Mouse (Mus musculus) heart, adult 2 months (tissue): ENCODE results near the gene Dcst2. TPM values are rescaled to one million over a fixed set of nuclear protein-coding genes. Genes with fewer than 3 reads are reported as not detected.

Experiments
- DNase-seq, 2 experiments: peaks; one replicate each; pipeline ENCODE4 v3.0.0; 2021
- H3K27ac ChIP-seq: fragments of 200-600 bp; 2 replicates; pipeline ENCODE4 v1.8.1; 2022
- H3K27me3 ChIP-seq: fragments of 200-500 bp; 2 replicates; pipeline ENCODE4 v1.6.1; 2012; ENCODE audit warnings: mild to moderate bottlenecking, low read length, inconsistent platforms, mixed read lengths; ENCODE audit not compliant: control insufficient read depth, insufficient read depth
- H3K36me3 ChIP-seq: fragments of 200-500 bp; 2 replicates; pipeline ENCODE4 v1.6.1; 2012; ENCODE audit warnings: low read length, inconsistent platforms; ENCODE audit not compliant: control insufficient read depth, insufficient read depth
- H3K4me1 ChIP-seq: fragments of 200-500 bp; 2 replicates; pipeline ENCODE4 v1.6.1; 2011; ENCODE audit warnings: low read length; ENCODE audit not compliant: control insufficient read depth, insufficient read depth
- H3K4me3 ChIP-seq: fragments of 200-600 bp; 2 replicates; pipeline ENCODE4 v1.8.1; 2022
- H3K79me2 ChIP-seq: fragments of 200-500 bp; replicated peaks from 2 replicates; pipeline ENCODE4 v1.6.1; 2012; ENCODE audit warnings: mild to moderate bottlenecking, inconsistent platforms, low read length, moderate library complexity, mixed read lengths; ENCODE audit not compliant: control insufficient read depth, insufficient read depth
- H3K9ac ChIP-seq: fragments of 200-500 bp; 2 replicates; pipeline ENCODE4 v1.6.1; 2012; ENCODE audit warnings: low read depth, mild to moderate bottlenecking, control low read depth, inconsistent platforms, low read length, mixed read lengths
- CTCF ChIP-seq: fragments of 200-600 bp; IDR thresholded peaks from 2 replicates; pipeline ENCODE4 v1.8.1; 2022; ENCODE audit warnings: antibody characterized with exemption, mild to moderate bottlenecking, moderate library complexity
- EP300 ChIP-seq: fragments of 200-500 bp; IDR thresholded peaks from 2 replicates; pipeline ENCODE4 v1.6.1; 2011; ENCODE audit warnings: low read depth, low read length, control low read depth; ENCODE audit not compliant: insufficient read depth
- POLR2A ChIP-seq: fragments of 200-500 bp; IDR thresholded peaks from 2 replicates; pipeline ENCODE4 v1.6.1; 2011; ENCODE audit warnings: mild to moderate bottlenecking, low read depth, low read length, control low read depth; ENCODE audit not compliant: insufficient read depth
- WGBS: fragments of 180-500 bp; shearing (Covaris S2); methylation state at CpG from one replicate; pipeline ENCODE4 v1.1.7; 2018; 5-methylcytosine and 5-hydroxymethylcytosine counted together
- intact Hi-C: fragments of 180-260 bp; cut with DNase I; formaldehyde crosslinking; loops from one replicate; pipeline ENCODE4 v1.15.1; 2025
- polyA plus RNA-seq: library from polyadenylated mRNA; depleted of rRNA; stranded (reverse); fragments of >200 nt; gene quantifications from 2 replicates; pipeline ENCODE4 v1.2.3, GENCODE M21; 2012
- total RNA-seq, 2 experiments: library from RNA; stranded (reverse); gene quantifications; 2 replicates each; pipeline ENCODE4 v1.2.3; 2021

The Dcst2 gene
- total and polyA plus RNA-seq, 3 experiments = 0.35 TPM; not detected in 2

DNA sequence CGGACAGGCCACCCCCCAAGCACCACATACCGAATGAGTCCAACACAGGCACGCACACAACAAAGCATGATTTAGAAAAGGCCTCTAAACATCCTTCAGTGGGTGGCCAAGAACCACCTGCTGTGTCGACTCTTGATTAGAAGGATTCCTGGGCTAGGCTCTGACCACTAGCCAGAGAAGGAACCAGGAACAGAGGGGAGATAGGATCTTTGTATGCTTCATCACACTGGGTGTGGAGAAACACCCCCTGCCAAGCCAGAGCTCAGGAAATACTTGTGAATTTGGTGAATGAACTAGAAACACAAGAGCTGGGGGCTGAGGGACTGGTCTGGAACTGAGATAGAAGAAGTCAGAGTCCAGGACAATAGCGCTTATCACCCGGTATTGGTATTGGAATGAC is 25.2 kb upstream of the Dcst2 start:
- Histone ChIP-seq H3K27ac (no peak overlapping the region), H3K9ac (no peak overlapping the region), H3K79me2 (no peaks in the 10 kb centered on the region), H3K36me3 (no peaks in the 10 kb centered on the region), H3K27me3 (no peaks in the 10 kb centered on the region), H3K4me3 (no peak overlapping the region), H3K4me1 (peaks cover 2% of the 10 kb centered on the region; the same call in 1 of the 2 replicates)
- TF ChIP-seq CTCF (no peak), POLR2A (no peak), EP300 (no peak)
- intact Hi-C loops = no loop called here
- no peak for DNase-seq
- WGBS = 57% methylated on average over 6 of the region's 6 CpGs

- no peak for DNase-seq
- Histone ChIP-seq H3K36me3 (no peaks in the 10 kb centered on the region), H3K4me1 (peaks cover 2% of the 10 kb centered on the region; the same call in 1 of the 2 replicates), H3K27me3 (no peaks in the 10 kb centered on the region), H3K9ac (peak overlapping the region; percentile 85), H3K4me3 (peak overlapping the region; percentile 71), H3K27ac (no peak overlapping the region; the same call in 1 of the 2 replicates), H3K79me2 (no peaks in the 10 kb centered on the region)
- WGBS = 4% methylated on average over 21 of the region's 21 CpGs
- intact Hi-C loops = no loop called here
- TF ChIP-seq EP300 = no peak
These were observed 24.6 kb upstream of the Dcst2 start for GRCm38 (mm10) chr3:89337062-89337720.

GRCm38 (mm10) chr3:89337721-89338578 is 23.8 kb upstream of the Dcst2 start, which contains the start of gene Efna4:
TSS of gene Efna4 (minus strand) at chr3:89338028.
- intact Hi-C loops = loop anchor here (2.0 kb wide), 1 partner anchor 21 kb away; no protein-coding TSS in a partner anchor
- Histone ChIP-seq H3K27ac (no peak within 1 kb of the TSS; the same call in 1 of the 2 replicates), H3K79me2 (no peaks in the 10 kb centered on the region), H3K4me3 (peak within 1 kb of the TSS; percentile 71), H3K4me1 (peaks cover 2% of the 10 kb centered on the region; the same call in 1 of the 2 replicates), H3K27me3 (no peaks in the 10 kb centered on the region), H3K9ac (peak within 1 kb of the TSS; percentile 85), H3K36me3 (no peaks in the 10 kb centered on the region)
- peak; percentile 52 to 60 for DNase-seq
- WGBS = 3% methylated on average over 44 of the region's 44 CpGs
- TF ChIP-seq POLR2A = no peak
- no peak for TF ChIP-seq CTCF
- TF ChIP-seq EP300 = no peak

GRCm38 (mm10) chr3:89339416-89339815 is 22.4 kb upstream of the Dcst2 start:
- TF ChIP-seq EP300 (0 out of 2 replicates have a peak, but pooled peaks have one; percentile 11), POLR2A (no peak), CTCF (peak; percentile 91)
- intact Hi-C loops = loop anchor here (2.0 kb wide), 1 partner anchor 23 kb away; no protein-coding TSS in a partner anchor
- 37% methylated on average over 8 of the region's 8 CpGs for whole genome bisulfite sequencing
- H3K4me3 ChIP-seq = no peak overlapping the region
- no peaks in the 10 kb centered on the region for H3K27me3 ChIP-seq
- H3K9ac ChIP-seq = no peak overlapping the region
- H3K36me3 ChIP-seq = no peaks in the 10 kb centered on the region
- no peaks in the 10 kb centered on the region for H3K79me2 ChIP-seq
- H3K4me1 ChIP-seq = peaks cover 2% of the 10 kb centered on the region; the same call in 1 of the 2 replicates
- DNase-seq = peak; percentile 57 to 74
- H3K27ac ChIP-seq = no peak overlapping the region

DNA sequence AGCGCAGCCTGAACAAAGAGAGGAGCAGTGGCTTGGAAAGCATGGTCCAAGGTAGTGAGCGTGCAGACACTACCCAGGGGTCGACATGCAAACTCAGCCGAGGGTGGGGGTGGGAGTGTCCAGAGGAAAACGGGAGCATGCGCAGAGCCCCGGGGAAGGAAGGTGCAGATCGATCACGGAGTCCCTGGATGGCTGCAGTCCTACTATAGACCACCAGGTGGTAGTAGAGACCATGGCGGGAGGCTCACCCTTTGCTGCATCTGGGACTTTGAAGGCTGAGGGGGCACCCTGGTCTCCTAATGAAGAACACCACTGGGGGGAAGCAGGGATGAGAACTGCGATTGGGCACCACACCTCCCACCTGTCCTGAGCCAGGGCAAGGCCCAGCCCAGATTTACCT is 21.3 kb upstream of the Dcst2 start:
- no peaks in the 10 kb centered on the region for H3K27me3 ChIP-seq
- H3K4me3 ChIP-seq = no peak overlapping the region
- H3K4me1 ChIP-seq = peaks cover 2% of the 10 kb centered on the region; the same call in 1 of the 2 replicates
- 10% methylated on average over 11 of the region's 11 CpGs for WGBS
- no peaks in the 10 kb centered on the region for H3K36me3 ChIP-seq
- no peak for TF ChIP-seq POLR2A
- peak; percentile 83 for TF ChIP-seq EP300
- TF ChIP-seq CTCF = peak; percentile 91
- DNase-seq = peak; percentile 69 to 78
- intact Hi-C loops = loop anchor here (1.0 to 5.0 kb wide), 3 partner anchors 14 to 347 kb away; no protein-coding TSS in a partner anchor
- no peak overlapping the region for H3K9ac ChIP-seq
- H3K27ac ChIP-seq = no peak overlapping the region
- no peaks in the 10 kb centered on the region for H3K79me2 ChIP-seq
